Mouse (Mus musculus) cerebellum, adult 2 months (tissue): ENCODE data around the gene Gm7029.
"Not testable (repeated sequence)": the region's sequence is repeated elsewhere in the genome, so short reads cannot be mapped to it uniquely, and the experiment has no call there.

Experiments
- CTCF ChIP-seq: fragments of 200-500 bp; IDR thresholded peaks from 2 replicates; pipeline ENCODE4 v1.5.1; 2011; ENCODE audit warnings: low read depth, mild to moderate bottlenecking, control low read depth, low read length, moderate library complexity, borderline replicate concordance; ENCODE audit not compliant: insufficient read depth
- POLR2A ChIP-seq: fragments of 200-500 bp; IDR thresholded peaks from 2 replicates; pipeline ENCODE4 v1.6.1; 2011; ENCODE audit warnings: low read length, control low read depth, borderline replicate concordance; ENCODE audit not compliant: insufficient read depth

DNA sequence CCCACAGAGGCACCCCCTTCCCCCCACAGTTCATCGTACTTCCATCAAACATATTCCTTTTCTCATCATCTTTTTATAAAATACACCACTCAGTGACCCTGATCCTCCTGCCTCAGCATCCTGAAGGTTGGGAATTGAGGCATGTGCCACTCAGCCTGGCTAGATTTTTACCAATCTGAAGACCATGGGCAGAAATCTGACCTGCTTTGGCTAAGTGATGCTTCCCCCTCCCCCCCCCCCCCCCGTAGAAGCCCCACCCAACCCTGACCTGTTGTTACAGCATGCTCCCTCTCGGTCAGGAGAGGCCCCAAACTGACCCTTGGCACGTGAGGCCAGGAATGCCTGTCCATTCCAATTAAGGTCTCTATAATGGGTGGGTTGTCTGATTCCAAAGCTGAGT, 31.2 kb downstream of the Gm7029 start, which contains the start of gene Platr17:
- not testable (repeated sequence) for TF ChIP-seq CTCF, POLR2A
